Mouse (Mus musculus): ENCODE measurements around the gene Rassf1.

GRCm38 (mm10) chr9:107599433-107599832, 48.1 kb downstream of the Rassf1 start:
- TF ChIP-seq ZC3H11A (IDR thresholded peaks at IDR 0.05; ENCODE audit: borderline replicate concordance, low read depth, low read length) (no peak), ZNF384 (IDR thresholded peaks at IDR 0.05; ENCODE audit: low read depth, low read length) (no peak), MAFK (IDR thresholded peaks at IDR 0.05; ENCODE audit: insufficient read depth, low read depth, low read length) (no peak)

Data from ES-E14 (cell line).